Mouse (Mus musculus) ovary, adult 18-20 months (tissue): Measurements from ENCODE around the gene Gm11565.
"Not testable (repeated sequence)": the region's sequence is repeated elsewhere in the genome, so short reads cannot be mapped to it uniquely, and the experiment has no call there.

Source experiments
- DNase-seq: peaks from one replicate; pipeline ENCODE4 v3.0.0; 2022; ENCODE audit warnings: low spot score, mixed read lengths

The Gm11565 gene

GRCm38 (mm10) chr11:99914451-99914850 lies at the start of gene Gm11565:
Gene Gm11565 (plus strand): TSS chr11:99914751.
- DNase-seq = no peak

DNA sequence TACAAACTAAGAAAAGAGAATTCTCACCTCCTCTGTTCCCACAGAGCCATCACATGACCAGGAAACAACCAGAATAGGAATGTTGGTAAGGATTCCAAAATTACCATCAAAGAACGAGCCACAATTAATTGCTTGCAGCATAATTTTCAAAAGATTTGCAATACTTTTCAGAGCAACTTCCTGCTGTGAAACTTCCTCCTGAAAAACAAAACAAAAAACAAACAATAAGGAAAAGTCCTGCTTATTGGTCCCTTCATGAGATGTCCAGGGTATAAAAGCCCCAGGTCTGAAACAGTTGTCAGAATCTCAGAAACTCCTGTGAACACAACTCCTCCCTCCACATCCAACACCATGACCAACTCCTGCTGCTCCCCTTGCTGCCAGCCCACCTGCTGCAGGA lies 41.5 kb upstream of the Gm11565 start, which contains the start of gene Krtap9-1:
TSS of gene Krtap9-1 (plus strand) at position 301 of the 400 bp plus-strand sequence.
- not testable (repeated sequence) for DNase-seq

DNA sequence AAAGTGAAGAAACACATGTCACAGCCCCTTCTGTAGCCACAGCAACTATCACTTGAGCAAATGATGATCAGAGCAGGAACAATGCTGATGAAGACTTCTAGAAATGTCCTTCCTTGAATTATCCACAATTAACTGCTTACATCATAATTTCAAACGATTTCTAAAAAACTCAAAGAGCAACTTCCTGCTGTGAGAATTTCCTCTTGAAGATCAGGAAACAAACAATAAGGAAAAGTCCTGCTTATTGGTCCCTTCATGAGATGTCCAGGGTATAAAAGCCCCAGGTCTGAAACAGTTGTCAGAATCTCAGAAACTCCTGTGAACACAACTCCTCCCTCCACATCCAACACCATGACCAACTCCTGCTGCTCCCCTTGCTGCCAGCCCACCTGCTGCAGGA lies 35.7 kb upstream of the Gm11565 start, which contains the start of gene Gm11567:
TSS of gene Gm11567 (plus strand) at position 301 of the 400 bp plus-strand sequence.
- not testable (repeated sequence) for DNase-seq

DNA sequence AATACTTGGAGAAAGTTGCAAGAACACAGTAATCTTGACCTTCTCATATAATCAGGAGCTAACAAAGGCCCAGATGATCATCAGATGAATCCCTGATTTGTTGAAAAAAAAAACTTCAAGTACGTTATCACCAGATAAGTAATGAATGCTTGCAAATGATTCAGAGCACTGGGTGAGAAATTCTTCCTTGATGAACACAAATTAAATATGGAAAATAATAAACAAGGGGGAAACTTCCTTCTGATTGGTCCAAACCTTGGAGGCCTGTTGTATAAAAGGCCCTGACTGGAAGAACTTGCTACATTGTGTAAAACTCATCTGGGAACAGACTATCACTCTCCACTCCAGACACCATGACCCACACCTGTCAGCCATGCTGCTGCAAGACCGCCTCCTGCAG lies 6.9 kb upstream of the Gm11565 start, which contains the start of gene Krtap31-1:
TSS of gene Krtap31-1 (plus strand) at position 301 of the 400 bp plus-strand sequence.
- DNase-seq = no peak

- no peak for DNase-seq
Observed at GRCm38 (mm10) chr11:99935991-99936390, 21.4 kb downstream of the Gm11565 start, which contains the start of gene Krtap31-2. Gene Krtap31-2 (plus strand): TSS chr11:99936291.

GRCm38 (mm10) chr11:99937751-99938264 lies 23.3 kb downstream of the Gm11565 start:
- no peak for DNase-seq

DNA sequence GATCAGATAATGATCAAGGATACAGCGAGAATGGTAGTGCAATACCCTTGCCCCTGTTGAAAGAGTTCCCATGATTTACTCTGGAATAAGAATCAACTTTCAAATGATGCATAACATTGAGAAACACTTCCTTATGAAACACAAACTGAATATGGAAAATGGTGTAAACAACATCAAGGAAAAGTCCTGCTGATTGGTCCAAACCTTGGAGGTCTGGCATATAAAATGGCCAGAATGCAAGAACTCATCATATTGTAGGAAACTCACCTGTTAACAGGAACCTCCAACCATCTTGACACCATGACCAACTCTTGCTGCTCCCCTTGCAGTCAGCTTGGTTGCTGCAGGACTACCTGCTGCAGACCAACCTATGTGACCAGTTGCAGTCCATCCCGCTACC lies 33.6 kb downstream of the Gm11565 start, which contains the start of gene Krtap9-5:
TSS of gene Krtap9-5 (plus strand) at position 301 of the 400 bp plus-strand sequence.
- DNase-seq = no peak

DNA sequence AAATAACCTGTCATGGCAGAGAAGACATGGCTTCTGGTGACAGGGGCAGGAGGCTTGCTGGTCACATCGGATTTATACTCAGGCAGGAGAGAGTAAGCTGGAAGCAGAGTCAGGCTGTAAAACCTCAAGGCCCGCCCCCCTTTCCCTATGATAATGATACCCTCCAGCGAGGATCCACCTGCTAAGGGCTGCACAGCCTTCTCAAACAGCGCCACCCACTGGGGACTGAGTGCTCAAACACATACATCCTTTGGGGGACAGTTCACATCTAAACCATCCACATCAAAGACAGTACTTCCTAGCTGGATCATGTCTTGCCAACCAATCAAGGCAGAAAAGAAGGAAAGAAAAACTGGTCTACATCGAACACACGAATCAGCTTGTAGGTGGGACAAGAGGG lies 49.7 kb downstream of the Gm11565 start:
- no peak for DNase-seq
